Mouse (Mus musculus) urinary bladder, postnatal 36 days (tissue): ENCODE measurements around the gene Hivep3.

Source experiments
- DNase-seq, 2 experiments: peaks; one replicate each; pipeline ENCODE4 v3.0.0; 2022; ENCODE audit warnings: low spot score in 2 of 2, mixed read lengths in 1 of 2

Gene Hivep3

DNA sequence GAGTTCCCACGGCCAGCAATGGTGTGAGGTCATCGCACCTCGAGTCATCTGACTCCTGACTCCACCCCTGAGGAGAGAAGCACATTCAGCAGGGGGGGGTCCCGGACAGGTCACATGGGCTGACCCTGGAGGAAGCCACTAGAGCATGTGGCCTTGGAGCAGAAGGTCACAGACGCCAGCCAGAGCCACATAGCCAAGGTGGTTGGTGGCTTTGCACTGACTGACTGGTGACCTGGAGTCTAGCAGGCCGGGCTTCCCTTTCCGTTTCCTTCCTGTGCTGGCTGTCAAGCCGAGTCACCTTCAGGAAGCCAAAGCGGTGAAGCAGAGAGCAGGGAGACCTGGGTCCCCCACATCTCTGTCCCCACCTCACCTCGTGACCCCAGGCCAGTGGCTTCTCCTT, 278.2 kb downstream of the Hivep3 start:
- no peak for DNase-seq

DNA sequence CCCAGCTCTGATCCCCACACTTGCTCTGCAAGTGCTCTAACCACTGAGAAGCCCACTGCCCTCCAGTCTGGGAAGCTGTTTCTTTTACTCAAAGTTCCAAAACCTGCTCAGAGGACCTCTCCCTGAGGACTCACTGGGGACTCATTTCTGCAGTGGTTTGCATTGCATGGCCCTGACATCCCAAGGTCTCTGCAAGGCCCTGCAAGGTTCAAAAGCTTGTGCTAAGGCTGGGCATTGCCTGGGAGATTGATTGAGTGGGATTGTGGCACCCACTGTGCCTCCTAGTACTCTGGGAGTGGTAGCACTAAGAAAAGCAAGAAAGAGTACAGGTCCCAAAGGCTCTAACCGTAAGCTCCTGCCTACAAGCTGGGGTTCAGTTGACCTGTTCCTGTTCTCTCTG, 279.3 kb downstream of the Hivep3 start:
- no peak for DNase-seq

DNA sequence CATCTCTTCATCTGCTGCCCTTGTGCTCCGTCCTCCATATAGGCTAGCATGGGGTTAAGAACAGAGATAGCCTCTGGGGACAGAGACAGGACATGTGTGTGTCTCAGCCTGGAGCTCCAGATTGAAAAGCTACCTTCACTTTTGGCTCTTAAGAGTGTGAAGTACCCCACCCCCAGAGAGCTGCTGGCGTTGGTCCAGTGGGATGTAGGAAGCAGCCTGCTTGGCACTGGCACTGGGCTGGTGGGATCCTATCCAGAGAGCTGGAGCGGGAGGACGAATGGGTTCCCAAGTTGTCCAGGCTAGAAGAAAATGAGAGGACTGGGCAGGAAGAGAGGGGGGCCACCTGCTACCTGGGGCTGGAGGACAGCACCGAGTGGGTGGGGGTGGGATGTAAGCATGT, 284.8 kb downstream of the Hivep3 start:
- DNase-seq: no peak

DNA sequence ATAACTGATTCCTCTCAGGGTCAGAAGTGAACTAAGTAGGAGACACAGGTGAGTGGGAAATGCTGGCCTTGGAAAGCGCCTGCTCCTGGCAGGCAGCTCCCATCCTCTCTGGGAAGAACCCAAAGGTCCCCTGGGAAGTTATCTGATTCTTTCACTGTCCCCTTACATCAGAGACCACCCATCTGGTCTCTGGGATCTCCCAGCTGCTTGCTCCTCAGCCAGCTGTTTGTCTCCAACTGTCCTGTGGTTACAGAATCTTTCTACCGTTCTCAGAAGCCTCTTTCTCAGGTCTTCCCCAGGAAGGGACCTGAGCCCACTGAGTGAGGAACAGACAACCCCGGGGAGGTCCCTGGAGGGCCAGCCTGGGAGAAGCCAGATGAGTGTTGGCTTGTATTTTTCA, 288.8 kb downstream of the Hivep3 start:
- no peak for DNase-seq

DNA sequence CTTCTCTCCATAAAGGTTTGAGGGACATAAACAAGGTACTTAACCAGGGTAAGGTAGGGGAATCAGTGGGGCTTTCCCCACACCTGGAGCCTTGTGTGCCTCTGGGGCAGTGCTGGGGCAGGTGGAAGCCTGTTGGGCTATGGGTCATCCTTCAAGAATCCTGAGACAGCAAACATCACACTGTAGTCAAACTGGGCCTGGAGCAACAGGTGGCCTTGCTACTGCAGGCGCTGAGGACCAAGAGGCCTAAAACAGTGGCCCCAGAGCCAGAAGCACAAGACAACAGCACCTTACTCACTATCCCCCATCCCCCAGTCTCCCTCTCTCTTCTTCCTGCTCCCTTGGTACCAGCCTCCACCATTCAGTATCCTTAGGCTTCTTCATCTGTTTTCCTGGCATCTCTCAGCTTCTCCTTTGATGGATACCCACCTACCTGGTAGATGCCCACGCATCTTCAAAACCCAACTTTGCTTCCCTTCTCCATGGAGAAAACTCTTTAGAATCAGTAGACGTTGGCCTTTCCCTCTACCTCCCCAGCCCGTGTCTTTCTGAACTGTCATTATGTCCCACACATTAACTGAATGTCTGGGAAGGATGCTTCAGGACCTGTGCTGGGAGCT, 289.7 kb downstream of the Hivep3 start:
- no peak for DNase-seq

DNA sequence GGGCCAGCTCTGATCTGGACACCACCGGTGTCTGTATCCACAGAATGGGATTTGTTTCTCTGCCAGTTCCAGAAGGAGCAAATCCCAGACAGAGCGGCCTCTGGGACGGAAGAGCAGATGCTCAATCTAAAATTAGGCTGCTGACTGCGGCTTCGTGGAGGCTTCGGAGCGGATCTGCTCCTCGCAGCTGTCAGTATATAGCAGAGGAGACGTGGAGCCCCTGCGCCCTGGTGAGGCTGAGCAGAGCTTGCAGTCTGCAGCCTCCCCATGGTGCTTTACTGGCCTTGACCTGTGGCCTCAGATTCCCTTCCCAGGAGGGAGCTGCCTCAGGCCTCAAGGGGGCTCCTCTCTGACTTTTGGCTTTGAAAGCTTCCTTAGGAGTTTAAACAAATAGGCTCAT, 290.5 kb downstream of the Hivep3 start:
- DNase-seq: no peak

DNA sequence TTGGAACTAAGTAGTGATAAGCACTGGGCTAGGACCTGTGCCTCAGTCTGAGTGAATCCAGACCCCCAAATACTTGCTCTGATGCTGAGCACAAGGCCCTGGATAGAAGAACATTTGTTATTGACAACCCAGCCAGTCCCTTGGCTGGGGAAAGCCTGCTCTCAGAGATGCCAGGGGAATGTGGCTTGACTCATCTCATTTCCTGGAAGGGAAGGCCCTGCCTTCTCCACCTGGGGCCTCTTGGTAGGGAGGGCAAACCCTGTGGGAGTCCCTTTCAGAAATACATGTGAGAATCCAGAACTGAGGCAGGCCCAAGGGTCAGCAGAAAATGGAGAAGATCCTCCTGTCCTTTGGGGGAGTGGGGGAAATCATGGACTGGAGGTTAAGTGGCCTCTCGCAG, 294.1 kb downstream of the Hivep3 start:
- DNase-seq: no peak

DNA sequence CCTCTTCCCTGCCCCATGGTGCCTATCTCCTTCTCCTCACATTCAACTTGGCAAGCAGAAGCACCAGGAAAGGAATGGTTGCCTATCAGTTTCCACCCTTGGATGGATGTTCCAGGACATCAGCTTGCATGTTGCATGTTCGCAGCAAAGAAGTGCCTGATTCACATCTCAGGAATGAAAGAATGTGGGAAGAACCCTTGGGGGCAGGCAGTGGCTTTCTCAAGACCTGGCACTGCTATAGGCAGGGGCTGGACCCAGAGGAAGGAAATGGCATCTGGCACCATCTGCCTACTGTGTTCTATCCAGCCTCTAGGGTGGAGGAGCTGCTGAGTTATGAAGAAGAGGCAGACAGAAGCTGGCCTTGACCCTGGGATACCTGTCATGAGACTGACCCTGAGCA, 296.4 kb downstream of the Hivep3 start:
- DNase-seq: no peak

DNA sequence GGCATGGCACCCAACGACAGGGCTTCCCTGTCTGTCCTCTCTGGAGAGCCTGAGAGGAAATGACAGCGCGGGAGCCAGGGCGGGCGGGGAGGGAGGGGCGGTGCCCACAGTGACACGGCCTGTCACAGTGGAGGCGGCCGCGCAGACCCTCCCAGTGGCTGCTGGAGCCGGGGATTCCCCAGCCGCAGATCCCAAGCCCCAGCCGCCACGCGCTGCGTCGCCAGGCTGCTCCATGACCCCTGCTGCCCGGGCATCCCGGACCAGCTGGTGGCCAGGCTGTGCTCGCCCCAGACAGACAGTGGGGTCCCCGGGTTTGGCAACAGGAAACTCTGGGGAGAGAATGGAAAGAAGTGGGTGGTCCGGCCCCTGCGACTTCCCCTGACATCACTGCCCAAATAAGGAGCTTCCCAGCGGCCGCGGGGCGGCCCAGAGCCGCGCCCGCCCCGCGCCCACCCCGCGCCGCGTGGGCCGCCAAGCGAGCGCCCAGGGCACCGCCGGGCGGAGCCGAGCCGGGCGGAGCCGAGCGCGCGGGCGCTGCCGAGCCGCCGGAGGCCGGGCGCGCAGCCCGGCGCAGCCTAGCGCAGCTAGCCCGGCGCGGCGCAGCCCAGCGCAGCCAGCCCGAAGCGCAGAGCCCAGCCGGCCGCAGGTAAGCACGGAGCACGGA, 298.9 kb downstream of the Hivep3 start:
- DNase-seq: peak; percentile 23

DNA sequence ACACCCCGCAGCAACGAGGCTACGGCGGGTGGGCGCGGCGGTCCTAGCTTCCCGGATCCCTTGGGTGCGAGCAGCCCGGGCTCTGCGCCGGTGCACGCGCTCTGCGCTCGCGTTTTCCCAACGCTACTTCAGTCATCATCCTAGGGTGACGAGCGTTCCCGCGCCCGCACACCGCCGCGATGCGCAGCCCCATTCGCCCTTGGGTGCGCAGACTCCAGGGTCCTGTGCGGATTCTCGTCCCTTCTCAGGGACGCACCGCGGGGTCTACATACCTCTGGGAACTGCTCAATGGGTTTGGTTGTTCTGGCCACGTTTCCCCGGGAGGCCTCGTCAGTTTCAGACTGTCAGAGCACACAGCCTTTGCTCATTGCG, 299.4 kb downstream of the Hivep3 start:
- no peak for DNase-seq

DNA sequence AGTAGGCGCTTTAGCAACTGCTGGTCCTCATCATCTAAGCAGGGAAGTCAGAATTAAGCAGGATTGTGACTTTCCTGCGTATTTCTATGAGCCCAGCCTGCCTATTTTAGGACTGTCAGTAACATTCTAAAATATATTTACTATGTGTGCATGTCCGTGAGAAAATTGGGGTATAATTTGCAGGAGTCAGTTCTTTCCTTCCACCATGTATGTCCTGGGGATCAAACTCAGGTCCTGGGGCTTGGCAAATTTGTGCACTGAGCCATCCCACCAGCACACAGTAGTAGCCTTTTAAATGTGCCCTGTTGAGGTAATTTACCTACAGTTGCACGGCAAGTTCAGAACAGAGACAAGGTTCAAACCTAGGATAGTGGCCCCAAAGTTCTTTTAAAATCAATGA, 302.7 kb downstream of the Hivep3 start:
- no peak for DNase-seq

DNA sequence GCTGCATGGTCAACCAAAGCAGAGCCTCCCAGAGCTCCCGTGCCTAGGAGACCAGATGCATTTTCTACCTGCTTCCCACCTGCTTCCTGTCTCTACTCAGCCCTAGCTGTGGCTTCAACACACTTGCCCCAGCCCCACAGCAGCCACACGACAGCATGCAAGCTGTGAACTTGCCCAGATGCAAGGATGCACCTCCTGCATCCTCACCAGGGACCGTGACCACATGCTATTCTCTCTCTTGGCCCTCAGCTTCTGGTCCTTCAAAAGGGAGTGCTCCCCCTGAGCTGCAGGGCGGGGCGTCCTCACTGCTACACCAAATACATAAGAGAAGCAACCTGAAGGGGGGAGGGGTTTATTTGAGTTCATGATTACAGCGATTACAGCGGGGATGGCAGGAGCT, 303.4 kb downstream of the Hivep3 start:
- no peak for DNase-seq

DNA sequence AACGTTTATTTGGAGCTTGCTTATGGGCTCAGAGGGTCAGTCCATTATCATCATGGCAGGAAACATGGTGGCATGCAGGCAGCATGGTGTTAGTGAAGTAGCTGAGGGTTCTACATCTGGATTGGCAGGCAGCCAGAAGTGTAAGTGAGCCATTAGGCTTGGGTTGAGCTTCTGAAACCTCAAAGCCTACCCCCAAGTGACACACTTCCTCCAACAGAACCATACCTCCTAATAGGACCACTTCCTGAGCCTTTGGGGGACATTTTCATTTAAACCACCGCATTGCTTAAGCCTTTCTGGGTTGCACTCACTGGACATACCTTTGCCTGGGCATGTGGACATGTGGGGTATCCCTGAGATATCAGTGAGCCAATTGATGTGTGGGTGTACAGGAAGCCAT, 307.9 kb downstream of the Hivep3 start:
- DNase-seq: no peak

DNA sequence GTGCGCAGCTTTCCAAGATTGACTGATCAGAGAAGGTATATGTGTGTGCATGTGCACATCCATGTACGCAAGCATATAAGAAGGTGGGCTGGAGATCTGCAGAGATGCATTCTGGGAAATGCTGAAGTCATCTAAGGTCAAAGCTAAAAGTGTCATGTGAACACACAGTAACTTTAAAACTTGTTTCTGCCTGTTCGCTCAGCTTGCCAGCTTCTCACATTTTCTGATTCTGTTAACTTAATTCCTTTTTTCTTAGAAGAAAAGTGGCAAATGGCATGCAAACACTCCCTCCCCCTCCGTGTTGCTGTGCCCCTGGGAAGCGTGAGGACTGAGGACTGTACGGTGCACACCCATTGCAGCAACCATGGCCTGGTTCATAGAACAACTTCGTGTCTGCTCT, 308.9 kb downstream of the Hivep3 start:
- no peak for DNase-seq

DNA sequence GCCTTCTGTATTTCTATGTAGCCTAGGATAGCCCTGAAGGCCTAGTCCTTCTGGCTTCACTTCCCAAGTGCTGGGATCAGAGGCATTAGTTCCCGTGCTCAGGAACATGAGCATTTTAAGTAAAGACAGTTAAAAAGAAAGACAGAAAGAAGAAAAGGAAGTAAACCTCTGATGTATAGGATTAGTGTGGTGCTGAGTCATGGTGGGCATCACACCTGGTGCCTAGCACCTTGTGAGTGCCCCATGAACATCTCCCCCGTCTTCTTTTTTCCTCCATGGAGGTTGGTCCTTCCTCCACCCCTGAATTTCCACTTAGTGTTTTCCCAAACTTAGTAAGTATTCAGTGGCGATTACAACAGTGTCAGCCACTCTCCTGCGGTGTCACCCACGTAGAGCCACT, 311.0 kb downstream of the Hivep3 start:
- no peak for DNase-seq

DNA sequence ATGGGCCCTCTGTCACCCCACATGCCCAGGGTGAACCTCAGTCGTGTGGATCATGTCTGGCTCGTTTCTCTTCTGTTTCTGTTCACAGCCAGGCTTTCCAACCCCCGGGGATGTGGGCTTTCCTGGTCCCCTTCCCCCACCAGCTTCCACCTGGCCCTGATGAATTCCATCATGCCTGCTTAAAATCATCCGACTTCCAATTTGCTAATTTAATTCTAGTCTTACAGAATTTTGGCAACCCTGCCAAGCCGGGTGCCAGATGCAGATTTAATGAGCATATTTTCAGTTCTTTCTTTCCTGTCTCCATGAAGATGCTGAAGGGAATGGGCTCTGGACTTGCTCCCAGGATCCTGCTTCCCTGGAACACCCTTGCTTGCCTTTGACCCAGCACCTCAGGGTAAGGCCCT, 311.6 kb downstream of the Hivep3 start:
- no peak for DNase-seq

DNA sequence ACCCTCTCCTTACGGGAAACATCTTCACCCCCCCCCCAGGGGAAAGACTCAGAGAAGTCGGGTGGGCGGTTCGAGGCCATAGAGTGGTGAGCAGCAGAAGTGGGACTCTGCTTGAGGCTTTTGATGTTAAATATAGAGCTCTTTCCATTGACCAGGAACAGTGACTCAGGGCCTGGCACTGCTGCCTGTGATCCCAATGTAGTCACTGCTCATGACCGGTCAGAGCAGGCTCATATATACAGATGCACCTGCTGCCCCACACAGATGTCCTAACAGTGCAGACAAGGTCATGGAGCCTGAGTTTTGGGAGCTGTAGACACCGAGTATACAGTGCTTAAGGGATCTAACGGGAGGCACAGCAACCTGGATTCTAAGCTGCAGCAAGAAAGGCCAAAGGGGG, 312.3 kb downstream of the Hivep3 start:
- no peak for DNase-seq

DNA sequence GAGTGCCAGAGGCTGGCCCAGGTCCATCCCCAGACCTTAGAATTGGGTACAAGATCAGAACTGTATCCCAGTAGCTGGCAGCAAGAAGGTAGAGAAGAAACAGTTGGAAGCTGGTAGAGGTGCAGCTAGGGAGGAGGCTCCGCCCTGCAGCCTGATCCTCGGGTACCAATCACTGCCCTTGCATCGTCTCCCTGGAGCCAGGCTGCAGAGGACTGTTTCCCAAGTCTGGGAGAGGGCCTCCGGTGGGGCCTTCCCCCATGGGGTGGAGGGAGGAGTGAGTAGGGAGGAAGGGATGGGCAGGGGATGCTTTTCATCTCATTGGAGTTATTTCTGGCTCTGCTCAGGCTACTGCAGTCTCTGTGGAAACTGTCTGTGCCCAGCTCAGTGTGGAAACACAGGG, 313.5 kb downstream of the Hivep3 start:
- DNase-seq: no peak

DNA sequence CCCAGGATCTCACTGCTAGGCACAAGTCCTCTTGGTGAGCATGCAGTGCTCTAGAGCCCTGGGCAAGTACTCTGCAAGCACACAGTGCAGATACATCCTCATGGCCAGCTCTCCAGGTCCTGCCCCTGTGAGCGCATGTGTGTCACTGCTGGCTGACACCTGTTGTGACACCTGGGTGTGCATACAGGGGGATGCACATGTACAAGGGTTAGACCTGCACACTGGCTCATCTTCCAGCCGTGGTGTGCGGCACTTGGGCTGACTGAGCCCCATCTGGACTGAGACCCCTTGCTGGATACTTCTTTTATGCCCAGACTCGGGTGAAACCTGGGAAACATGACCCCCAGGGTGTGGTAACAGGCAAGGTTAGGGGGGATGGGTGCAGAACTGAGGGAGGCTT, 314.7 kb downstream of the Hivep3 start:
- DNase-seq: no peak

DNA sequence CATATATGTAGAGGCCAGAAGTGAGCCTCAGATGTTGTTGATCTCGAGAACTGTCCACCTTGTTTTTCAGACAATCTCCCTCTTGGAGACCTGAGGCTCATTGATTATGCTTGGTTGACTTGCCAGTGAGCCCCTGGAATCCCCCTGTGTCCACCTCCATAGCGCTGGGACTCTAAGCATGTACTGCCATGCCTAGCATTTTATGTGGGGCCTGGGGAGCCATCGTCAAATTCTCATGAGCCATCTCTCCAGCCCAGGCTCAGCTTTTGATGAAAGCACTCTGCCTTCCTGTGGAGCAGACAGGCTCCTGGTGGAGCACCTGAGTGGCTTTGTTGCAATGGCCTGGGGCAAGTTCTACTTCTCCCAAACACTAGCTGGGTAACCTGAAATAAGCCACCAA, 316.3 kb downstream of the Hivep3 start:
- no peak for DNase-seq

DNA sequence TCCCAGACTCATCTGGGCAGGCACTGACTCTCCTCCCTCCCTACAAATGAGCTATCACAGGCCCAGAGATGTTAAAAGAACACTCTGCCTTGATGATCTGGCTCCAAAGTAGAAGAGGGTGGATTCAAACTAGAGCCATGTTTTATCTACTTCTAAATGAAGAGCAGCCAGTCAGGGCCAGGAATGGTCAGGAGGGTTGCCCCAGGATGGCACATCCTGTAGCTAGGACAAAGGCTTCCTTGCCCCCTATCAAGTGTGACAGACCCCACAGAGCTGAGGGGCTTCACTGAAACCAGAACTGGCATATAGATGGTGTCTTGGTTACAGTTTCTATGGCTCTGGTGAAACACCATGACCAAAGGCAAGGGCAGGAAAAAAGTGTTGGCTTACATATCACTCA, 318.9 kb downstream of the Hivep3 start:
- DNase-seq: no peak

DNA sequence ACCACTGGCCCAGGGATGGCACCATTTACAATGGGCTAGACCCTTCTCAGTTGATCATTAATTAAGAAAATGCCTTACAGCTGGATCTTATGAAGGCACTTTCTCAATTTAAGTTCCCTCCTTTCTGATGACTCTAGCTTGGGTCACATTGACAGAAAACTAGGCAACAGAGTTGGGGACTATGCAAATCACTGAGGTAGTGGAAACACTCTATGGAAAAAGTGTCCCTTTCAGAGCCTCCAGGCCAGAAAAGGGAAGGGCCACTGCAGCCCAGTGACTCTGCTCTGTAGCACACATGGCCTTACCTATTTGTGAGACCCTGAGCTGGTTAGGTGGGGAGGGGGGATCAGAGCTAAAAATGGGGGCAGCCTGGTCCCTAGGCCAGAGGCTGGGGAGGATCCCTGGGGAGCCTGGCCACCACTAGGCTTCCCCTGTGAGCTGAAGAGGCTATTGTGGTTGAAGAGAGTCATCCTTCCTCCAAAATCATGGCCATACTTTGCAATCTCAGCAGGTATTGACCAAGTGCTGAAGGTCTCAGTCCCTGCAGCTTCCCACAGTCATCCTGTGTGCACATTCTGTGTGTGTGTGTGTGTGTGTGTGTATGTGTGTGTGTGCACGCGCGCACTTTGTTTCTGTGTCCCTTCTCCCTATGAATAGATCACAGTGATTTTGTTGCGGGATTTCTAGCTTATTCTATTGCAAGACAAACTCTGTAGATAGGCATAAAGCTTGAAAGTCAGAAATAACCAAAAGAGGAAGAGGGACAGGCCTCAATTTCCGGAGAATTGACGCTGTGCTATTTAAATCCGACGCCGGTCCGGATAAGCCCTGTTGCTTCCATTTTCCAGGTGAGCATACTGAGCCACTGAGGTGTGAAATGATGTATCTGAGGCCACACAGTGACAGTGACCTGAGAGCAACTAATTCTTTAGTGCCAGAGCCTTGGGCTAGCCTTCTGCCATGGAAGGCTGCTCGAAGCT, 319.7 kb downstream of the Hivep3 start:
- no peak for DNase-seq

DNA sequence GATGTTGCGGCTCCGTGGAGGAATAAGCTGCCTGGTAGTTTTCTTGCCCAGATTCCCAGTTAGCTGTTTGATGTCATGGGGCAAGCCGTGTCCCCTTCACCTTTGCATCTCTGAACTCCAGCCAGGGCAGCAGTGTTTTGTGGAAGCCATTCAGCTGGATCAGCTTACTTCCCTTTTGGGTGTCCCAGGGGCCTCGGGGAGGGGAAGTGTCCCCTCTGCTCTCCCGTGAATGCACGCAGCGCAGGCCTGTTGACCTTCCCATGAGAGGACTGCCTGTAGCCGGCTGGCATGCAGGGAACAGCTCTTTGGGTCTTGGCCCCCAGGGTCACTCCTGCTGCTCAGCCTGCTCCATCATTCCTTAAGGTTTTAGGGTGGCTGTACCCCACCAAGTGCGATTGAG, 320.6 kb downstream of the Hivep3 start:
- DNase-seq: no peak
